Mouse (Mus musculus) C2C12 (cell line): ENCODE measurements around the gene Pomt1.

ENCODE experiments used
- CTCF ChIP-seq: IDR thresholded peaks from one replicate; pipeline ENCODE4 v1.5.1; 2011; ENCODE audit not compliant: control insufficient read depth, insufficient read depth, insufficient read length
- FOSL1 ChIP-seq: IDR thresholded peaks from one replicate; pipeline ENCODE4 v1.8.0; 2011; ENCODE audit warnings: mild to moderate bottlenecking, low read length; ENCODE audit not compliant: poor library complexity, insufficient read depth, severe bottlenecking
- MAX ChIP-seq: IDR thresholded peaks from one replicate; pipeline ENCODE4 v1.6.1; 2011; ENCODE audit warnings: mild to moderate bottlenecking, control low read depth
- MYOG ChIP-seq: IDR thresholded peaks from one replicate; pipeline ENCODE4 v1.6.1; 2011; ENCODE audit not compliant: control insufficient read depth, insufficient read length; ENCODE audit errors: extremely low read depth

- TF ChIP-seq CTCF (no peak), FOSL1 (no peak), MYOG (no peak), MAX (no peak)
Observed at GRCm38 (mm10) chr2:32299469-32299868, 63.1 kb downstream of the Pomt1 start.
